Mouse (Mus musculus): ENCODE results near the gene Tfap2e. TPM values are rescaled to one million over a fixed set of nuclear protein-coding genes. Genes with fewer than 3 reads are reported as not detected.

The Tfap2e gene
- polyA plus RNA-seq, 1 experiment from 2014 or later = 0.14 TPM

- Histone ChIP-seq H3K36me3 (ENCODE audit: control insufficient read depth, insufficient read depth, low read length) (peaks cover 16% of the 10 kb centered on the region), H3K4me1 (ENCODE audit: control insufficient read depth, insufficient read depth, low read depth, low read length) (no peaks in the 10 kb centered on the region), H3K4me2 (ENCODE audit: low read length) (no peak overlapping the region), H3K27ac (ENCODE audit: low read depth, low read length) (no peak overlapping the region), H3K9me3 (ENCODE audit: control insufficient read depth, low read length) (no peaks in the 10 kb centered on the region), H3K27me3 (replicated peaks; ENCODE audit: control insufficient read depth, insufficient read depth, low read length) (no peaks in the 10 kb centered on the region), H3K9ac (ENCODE audit: low read depth, low read length) (no peak overlapping the region), H3K4me3 (ENCODE audit: low read length) (no peak overlapping the region)
- WGBS = 87% methylated on average over 2 of the region's 2 CpGs
- no peak for ATAC-seq
These were observed 46.6 kb downstream of the Tfap2e start for GRCm38 (mm10) chr4:126689457-126689856.

GRCm38 (mm10) chr4:126683084-126683483 is 53.0 kb downstream of the Tfap2e start:
- Histone ChIP-seq H3K4me2 (ENCODE audit: low read length) (no peak overlapping the region), H3K9ac (ENCODE audit: low read depth, low read length) (no peak overlapping the region), H3K27ac (ENCODE audit: low read depth, low read length) (no peak overlapping the region), H3K4me1 (ENCODE audit: control insufficient read depth, insufficient read depth, low read depth, low read length) (peaks cover 14% of the 10 kb centered on the region), H3K27me3 (replicated peaks; ENCODE audit: control insufficient read depth, insufficient read depth, low read length) (no peaks in the 10 kb centered on the region), H3K4me3 (ENCODE audit: low read length) (no peak overlapping the region), H3K9me3 (ENCODE audit: control insufficient read depth, low read length) (no peaks in the 10 kb centered on the region), H3K36me3 (ENCODE audit: control insufficient read depth, insufficient read depth, low read length) (peaks cover 10% of the 10 kb centered on the region)
- ATAC-seq = no peak
- 58% methylated on average over 3 of the region's 3 CpGs for WGBS

- H3K4me1 ChIP-seq (ENCODE audit: control insufficient read depth, insufficient read depth, low read depth, low read length) = peaks cover 16% of the 10 kb centered on the region
- H3K36me3 ChIP-seq (ENCODE audit: control insufficient read depth, insufficient read depth, low read length) = peaks cover 10% of the 10 kb centered on the region
- no peak overlapping the region for H3K9ac ChIP-seq (ENCODE audit: low read depth, low read length)
- no peak overlapping the region for H3K27ac ChIP-seq (ENCODE audit: low read depth, low read length)
- no peak overlapping the region for H3K4me3 ChIP-seq (ENCODE audit: low read length)
- no peaks in the 10 kb centered on the region for H3K27me3 ChIP-seq (replicated peaks; ENCODE audit: control insufficient read depth, insufficient read depth, low read length)
- no peaks in the 10 kb centered on the region for H3K9me3 ChIP-seq (ENCODE audit: control insufficient read depth, low read length)
- WGBS = 86% methylated on average over 5 of the region's 5 CpGs
- ATAC-seq = no peak
- no peak overlapping the region for H3K4me2 ChIP-seq (ENCODE audit: low read length)
These were observed 53.7 kb downstream of the Tfap2e start for GRCm38 (mm10) chr4:126682298-126682697.

- ATAC-seq = peak; percentile 99
- no peaks in the 10 kb centered on the region for H3K9me3 ChIP-seq (ENCODE audit: control insufficient read depth, low read length)
- H3K36me3 ChIP-seq (ENCODE audit: control insufficient read depth, insufficient read depth, low read length) = no peaks in the 10 kb centered on the region
- peaks cover 2% of the 10 kb centered on the region; the same call in 1 of the 2 replicates for H3K27me3 ChIP-seq (replicated peaks; ENCODE audit: control insufficient read depth, insufficient read depth, low read length)
- WGBS = 3% methylated on average over 48 of the region's 48 CpGs
- peak within 1 kb of the TSS; percentile 83 for H3K27ac ChIP-seq (ENCODE audit: low read depth, low read length)
- peak within 1 kb of the TSS; percentile 100 for H3K4me3 ChIP-seq (ENCODE audit: low read length)
- peaks cover 16% of the 10 kb centered on the region for H3K4me1 ChIP-seq (ENCODE audit: control insufficient read depth, insufficient read depth, low read depth, low read length)
- peak within 1 kb of the TSS; percentile 97 for H3K9ac ChIP-seq (ENCODE audit: low read depth, low read length)
- H3K4me2 ChIP-seq (ENCODE audit: low read length) = peak within 1 kb of the TSS; percentile 93
These were observed 58.7 kb downstream of the Tfap2e start, which contains the start of gene Psmb2 for GRCm38 (mm10) chr4:126677054-126678003. Gene Psmb2 (plus strand): TSS chr4:126677630.

GRCm38 (mm10) chr4:126667075-126667474 is 69.0 kb downstream of the Tfap2e start:
- WGBS = 92% methylated on average over 2 of the region's 2 CpGs
- no peak overlapping the region for H3K27ac ChIP-seq (ENCODE audit: low read depth, low read length)
- H3K9me3 ChIP-seq (ENCODE audit: control insufficient read depth, low read length) = no peaks in the 10 kb centered on the region
- H3K36me3 ChIP-seq (ENCODE audit: control insufficient read depth, insufficient read depth, low read length) = no peaks in the 10 kb centered on the region
- H3K9ac ChIP-seq (ENCODE audit: low read depth, low read length) = no peak overlapping the region
- H3K27me3 ChIP-seq (replicated peaks; ENCODE audit: control insufficient read depth, insufficient read depth, low read length) = no peaks in the 10 kb centered on the region
- no peaks in the 10 kb centered on the region; the same call in 1 of the 2 replicates for H3K4me1 ChIP-seq (ENCODE audit: control insufficient read depth, insufficient read depth, low read depth, low read length)
- H3K4me3 ChIP-seq (ENCODE audit: low read length) = no peak overlapping the region
- ATAC-seq = no peak
- no peak overlapping the region for H3K4me2 ChIP-seq (ENCODE audit: low read length)

Other genes starting within 250 kb of the Tfap2e start
- gene Ago4, start 202.8 kb downstream of the Tfap2e start, polyA plus RNA-seq (2015; fragmentation: Nextera tagmentation; extraction: Ambion mirVana) = 6.0 and 6.7 TPM in 2 replicates
- 7.9 TPM in 2 replicates for gene Clspn, start 179.3 kb downstream of the Tfap2e start, polyA plus RNA-seq (2015; fragmentation: Nextera tagmentation; extraction: Ambion mirVana)
- 14.0 and 22.1 TPM in 2 replicates for gene 5730409E04Rik, start 126.4 kb downstream of the Tfap2e start, polyA plus RNA-seq (2015; fragmentation: Nextera tagmentation; extraction: Ambion mirVana)
- 399 and 420 TPM in 2 replicates for gene Psmb2, start 58.6 kb downstream of the Tfap2e start, polyA plus RNA-seq (2015; fragmentation: Nextera tagmentation; extraction: Ambion mirVana)
- gene Ncdn, start 17.2 kb upstream of the Tfap2e start, polyA plus RNA-seq (2015; fragmentation: Nextera tagmentation; extraction: Ambion mirVana) = 159 and 170 TPM in 2 replicates
- gene AU040320, start 17.3 kb upstream of the Tfap2e start, polyA plus RNA-seq (2015; fragmentation: Nextera tagmentation; extraction: Ambion mirVana) = 35.0 and 39.4 TPM in 2 replicates
- 23.2 and 25.5 TPM in 2 replicates for gene Zmym4, start 231.9 kb upstream of the Tfap2e start, polyA plus RNA-seq (2015; fragmentation: Nextera tagmentation; extraction: Ambion mirVana)